Mouse (Mus musculus) liver, embryonic 14.5 days (tissue): ENCODE results near the gene Krtap8-1.

Source experiments
- CTCF ChIP-seq: IDR thresholded peaks from 2 replicates; pipeline ENCODE4 v1.5.1; 2016; ENCODE audit warnings: antibody characterized with exemption, low read depth, control low read depth
- EP300 ChIP-seq: IDR thresholded peaks from 2 replicates; pipeline ENCODE4 v1.6.1; 2016; ENCODE audit warnings: antibody characterized with exemption, low read depth

DNA sequence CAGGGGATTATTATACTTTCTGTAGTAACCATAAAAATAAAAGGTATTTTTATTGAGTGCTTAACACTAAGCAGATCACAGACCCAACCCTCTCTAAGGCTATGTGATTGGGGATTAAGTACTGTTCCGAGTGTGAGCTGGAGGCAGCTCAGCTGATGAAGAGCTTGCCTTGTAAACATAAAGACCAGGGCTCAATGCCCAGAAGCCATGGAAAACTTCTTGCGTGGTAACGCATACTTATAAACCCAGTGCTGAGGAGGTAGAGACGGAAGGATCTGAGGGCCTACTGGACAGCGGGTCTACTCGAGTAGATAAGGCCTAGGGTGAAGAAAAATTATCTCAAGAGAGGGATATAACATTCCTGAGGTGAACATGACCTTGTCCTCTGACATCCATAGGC is 32.3 kb upstream of the Krtap8-1 start:
- TF ChIP-seq CTCF (no peak), EP300 (no peak)
